Mouse (Mus musculus): ENCODE results near the gene Crtc1. TPM values are rescaled to one million over a fixed set of nuclear protein-coding genes. Genes with fewer than 3 reads are reported as not detected.

Crtc1 gene
- total RNA-seq, 1 experiment, result 4.9 TPM

DNA sequence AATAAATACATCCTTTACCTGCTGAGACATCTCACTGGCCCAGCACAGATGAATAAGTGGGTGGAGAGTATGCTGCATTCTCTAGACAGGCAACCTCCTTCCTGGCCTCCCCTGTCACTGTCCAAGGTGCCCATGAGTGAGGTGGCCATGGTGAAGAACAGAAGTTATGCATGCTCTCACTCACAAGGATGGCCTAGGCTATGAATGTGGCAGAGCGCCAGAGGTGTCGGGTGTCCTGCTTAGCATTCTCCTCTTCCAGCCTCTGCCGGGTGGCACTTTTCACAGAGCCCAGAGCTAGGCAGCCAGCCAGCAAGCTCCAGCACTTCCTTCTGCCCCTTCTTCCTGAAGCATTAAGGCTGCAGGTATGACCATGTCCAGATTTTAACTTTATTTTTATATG, 80.0 kb downstream of the Crtc1 start:
- no peak overlapping the region for H3K27ac ChIP-seq (ENCODE audit: insufficient read depth, low read depth, low read length, poor library complexity, severe bottlenecking)
- peaks cover 7 to 9% of the 10 kb centered on the region in 2 experiments for H3K4me1 ChIP-seq (ENCODE audit: control insufficient read depth in 2 of 2, insufficient read depth in 2 of 2, low read length in 2 of 2, poor library complexity in 1 of 2)
- no peak overlapping the region for H3K4me3 ChIP-seq (ENCODE audit: insufficient read depth in 1 of 2, low read depth in 1 of 2, low read length in 2 of 2, poor library complexity in 1 of 2, severe bottlenecking in 1 of 2)
- in situ Hi-C loops (cut with MboI; ENCODE audit: low sequenced_read_pairs in 2 of 2, unreplicated experiment in 2 of 2), result no loop called here
- no peak for TF ChIP-seq MAFK (IDR thresholded peaks at IDR 0.05; ENCODE audit: insufficient read depth, low read depth, low read length)
- no peak for TF ChIP-seq ZNF384 (IDR thresholded peaks at IDR 0.05; ENCODE audit: low read depth, low read length)
- no peak for TF ChIP-seq CHD2 (IDR thresholded peaks at IDR 0.05; ENCODE audit: low read depth, low read length)
- no peak for TF ChIP-seq ZC3H11A (IDR thresholded peaks at IDR 0.05; ENCODE audit: borderline replicate concordance, low read depth, low read length)
- TF ChIP-seq HCFC1 (IDR thresholded peaks at IDR 0.05; ENCODE audit: borderline replicate concordance, insufficient read depth, low read length), result no peak
- no peak overlapping the region for H3K9ac ChIP-seq (ENCODE audit: insufficient read depth, low read depth, low read length, poor library complexity, severe bottlenecking)
- no peaks in the 10 kb centered on the region for H3K36me3 ChIP-seq (ENCODE audit: control insufficient read depth, insufficient read depth, low read length, poor library complexity, severe bottlenecking)
- H3K9me3 ChIP-seq (ENCODE audit: control insufficient read depth, insufficient read depth, low read depth, low read length), result no peaks in the 10 kb centered on the region
- no peak for DNase-seq (ENCODE audit: low read depth, low spot score)

DNA sequence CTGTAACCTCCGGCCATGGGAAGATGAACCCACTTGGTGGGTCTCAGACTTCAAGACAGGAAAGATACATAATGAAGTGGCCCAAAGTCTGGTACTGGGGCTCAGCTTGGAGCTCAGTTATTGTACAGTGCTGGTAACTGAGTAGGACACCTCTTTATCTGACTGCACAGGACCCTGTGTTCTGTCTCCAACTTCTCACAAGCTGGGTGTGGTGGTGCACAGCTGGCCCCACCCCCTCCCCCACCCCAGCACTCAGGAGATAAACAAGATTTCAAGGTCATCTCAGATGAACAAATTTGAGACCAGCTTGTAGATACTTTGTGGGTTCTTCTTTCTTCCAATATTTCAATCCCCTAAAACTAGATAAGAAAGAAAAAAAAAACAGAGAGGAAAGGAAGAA, 83.3 kb downstream of the Crtc1 start:
- H3K27ac ChIP-seq (ENCODE audit: insufficient read depth, low read depth, low read length, poor library complexity, severe bottlenecking), result no peak overlapping the region; the same call in 1 of the 2 replicates
- in situ Hi-C loops (cut with MboI; ENCODE audit: low sequenced_read_pairs in 2 of 2, unreplicated experiment in 2 of 2), result no loop called here
- peaks cover 12 to 15% of the 10 kb centered on the region in 2 experiments for H3K4me1 ChIP-seq (ENCODE audit: control insufficient read depth in 2 of 2, insufficient read depth in 2 of 2, low read length in 2 of 2, poor library complexity in 1 of 2)
- H3K9ac ChIP-seq (ENCODE audit: insufficient read depth, low read depth, low read length, poor library complexity, severe bottlenecking), result no peak overlapping the region
- no peaks in the 10 kb centered on the region for H3K9me3 ChIP-seq (ENCODE audit: control insufficient read depth, insufficient read depth, low read depth, low read length)
- TF ChIP-seq ZC3H11A (IDR thresholded peaks at IDR 0.05; ENCODE audit: borderline replicate concordance, low read depth, low read length) (no peak), HCFC1 (IDR thresholded peaks at IDR 0.05; ENCODE audit: borderline replicate concordance, insufficient read depth, low read length) (no peak), MAFK (IDR thresholded peaks at IDR 0.05; ENCODE audit: insufficient read depth, low read depth, low read length) (no peak), CHD2 (IDR thresholded peaks at IDR 0.05; ENCODE audit: low read depth, low read length) (no peak), ZNF384 (IDR thresholded peaks at IDR 0.05; ENCODE audit: low read depth, low read length) (no peak)
- DNase-seq (ENCODE audit: low read depth, low spot score), result no peak
- H3K36me3 ChIP-seq (ENCODE audit: control insufficient read depth, insufficient read depth, low read length, poor library complexity, severe bottlenecking), result peaks cover 1% of the 10 kb centered on the region; the same call in 1 of the 2 replicates
- H3K4me3 ChIP-seq (ENCODE audit: insufficient read depth in 1 of 2, low read depth in 1 of 2, low read length in 2 of 2, poor library complexity in 1 of 2, severe bottlenecking in 1 of 2), result no peak overlapping the region

- DNase-seq (ENCODE audit: low read depth, low spot score), result no peak
- in situ Hi-C loops (cut with MboI; ENCODE audit: low sequenced_read_pairs in 2 of 2, unreplicated experiment in 2 of 2), result no loop called here
- TF ChIP-seq CHD2 (IDR thresholded peaks at IDR 0.05; ENCODE audit: low read depth, low read length), result no peak
- no peak for TF ChIP-seq HCFC1 (IDR thresholded peaks at IDR 0.05; ENCODE audit: borderline replicate concordance, insufficient read depth, low read length)
- TF ChIP-seq MAFK (IDR thresholded peaks at IDR 0.05; ENCODE audit: insufficient read depth, low read depth, low read length), result no peak
- no peak for TF ChIP-seq ZNF384 (IDR thresholded peaks at IDR 0.05; ENCODE audit: low read depth, low read length)
- no peak for TF ChIP-seq ZC3H11A (IDR thresholded peaks at IDR 0.05; ENCODE audit: borderline replicate concordance, low read depth, low read length)
- no peaks in the 10 kb centered on the region for H3K9me3 ChIP-seq (ENCODE audit: control insufficient read depth, insufficient read depth, low read depth, low read length)
- peak overlapping the region; percentile 51 to 55 for H3K4me3 ChIP-seq (ENCODE audit: insufficient read depth in 1 of 2, low read depth in 1 of 2, low read length in 2 of 2, poor library complexity in 1 of 2, severe bottlenecking in 1 of 2)
- H3K36me3 ChIP-seq (ENCODE audit: control insufficient read depth, insufficient read depth, low read length, poor library complexity, severe bottlenecking), result peaks cover 18% of the 10 kb centered on the region; the same call in 1 of the 2 replicates
- peak overlapping the region; percentile 34 for H3K27ac ChIP-seq (ENCODE audit: insufficient read depth, low read depth, low read length, poor library complexity, severe bottlenecking)
- H3K9ac ChIP-seq (ENCODE audit: insufficient read depth, low read depth, low read length, poor library complexity, severe bottlenecking), result peak overlapping the region; percentile 72; the same call in 1 of the 2 replicates
- H3K4me1 ChIP-seq (ENCODE audit: control insufficient read depth in 2 of 2, insufficient read depth in 2 of 2, low read length in 2 of 2, poor library complexity in 1 of 2), result peaks cover 12 to 28% of the 10 kb centered on the region in 2 experiments
Observed at GRCm38 (mm10) chr8:70354004-70354403, 85.4 kb downstream of the Crtc1 start.

GRCm38 (mm10) chr8:70353194-70353817, 86.1 kb downstream of the Crtc1 start, which contains the start of gene Upf1:
Gene Upf1 (minus strand): TSS chr8:70353278.
- no peaks in the 10 kb centered on the region for H3K9me3 ChIP-seq (ENCODE audit: control insufficient read depth, insufficient read depth, low read depth, low read length)
- TF ChIP-seq CHD2 (IDR thresholded peaks at IDR 0.05; ENCODE audit: low read depth, low read length) (no peak), HCFC1 (IDR thresholded peaks at IDR 0.05; ENCODE audit: borderline replicate concordance, insufficient read depth, low read length) (no peak), ZNF384 (IDR thresholded peaks at IDR 0.05; ENCODE audit: low read depth, low read length) (no peak), ZC3H11A (IDR thresholded peaks at IDR 0.05; ENCODE audit: borderline replicate concordance, low read depth, low read length) (no peak), MAFK (IDR thresholded peaks at IDR 0.05; ENCODE audit: insufficient read depth, low read depth, low read length) (no peak)
- DNase-seq (ENCODE audit: low read depth, low spot score), result peak; percentile 97
- in situ Hi-C loops (cut with MboI; ENCODE audit: low sequenced_read_pairs in 2 of 2, unreplicated experiment in 2 of 2), result no loop called here
- peak within 1 kb of the TSS; percentile 79 to 91 for H3K4me3 ChIP-seq (ENCODE audit: insufficient read depth in 1 of 2, low read depth in 1 of 2, low read length in 2 of 2, poor library complexity in 1 of 2, severe bottlenecking in 1 of 2)
- H3K27ac ChIP-seq (ENCODE audit: insufficient read depth, low read depth, low read length, poor library complexity, severe bottlenecking), result peak within 1 kb of the TSS; percentile 75
- H3K4me1 ChIP-seq (ENCODE audit: control insufficient read depth in 2 of 2, insufficient read depth in 2 of 2, low read length in 2 of 2, poor library complexity in 1 of 2), result peaks cover 12 to 33% of the 10 kb centered on the region in 2 experiments
- H3K36me3 ChIP-seq (ENCODE audit: control insufficient read depth, insufficient read depth, low read length, poor library complexity, severe bottlenecking), result peaks cover 24% of the 10 kb centered on the region; the same call in 1 of the 2 replicates
- H3K9ac ChIP-seq (ENCODE audit: insufficient read depth, low read depth, low read length, poor library complexity, severe bottlenecking), result peak within 1 kb of the TSS; percentile 96
